Mouse (Mus musculus): Measurements from ENCODE around the gene Fabp3.

DNA sequence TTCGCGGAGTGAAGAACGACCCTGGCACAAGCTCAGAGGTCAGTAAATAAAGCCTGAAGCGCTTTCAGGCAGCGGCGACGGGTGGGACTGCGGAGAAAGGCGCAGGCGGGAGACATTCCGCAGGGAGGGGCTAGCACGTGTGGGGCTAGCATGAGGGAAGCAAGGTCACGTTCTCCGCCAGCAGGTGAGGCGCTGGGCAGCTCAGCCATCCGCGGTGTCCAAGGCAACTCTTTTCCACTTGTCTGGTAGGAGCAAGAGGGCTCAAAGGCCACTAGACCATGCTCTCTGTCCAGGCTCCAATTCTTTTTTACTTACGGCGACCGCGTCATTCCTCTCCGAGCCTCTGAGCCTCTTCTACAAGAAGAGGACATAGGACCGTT lies 554 bp upstream of the Fabp3 start:
- no peak for TF ChIP-seq CTCF (IDR thresholded peaks at IDR 0.05; ENCODE audit: low read depth, low read length)
- TF ChIP-seq GATA1 (IDR thresholded peaks at IDR 0.05; ENCODE audit: borderline replicate concordance, low read length) = no peak
- TF ChIP-seq POLR2AphosphoS5 (IDR thresholded peaks at IDR 0.05; ENCODE audit: insufficient replicate concordance, low read depth, low read length) = no peak

Data from G1E (cell line).